Mouse (Mus musculus) forebrain, embryonic 13.5 days (tissue): ENCODE measurements around the gene Angptl8. TPM values are rescaled to one million over a fixed set of nuclear protein-coding genes. Genes with fewer than 3 reads are reported as not detected.

Source experiments
- ATAC-seq: fragments of 200-750 bp; cut with Nextera tagmentation; 2 replicates; pipeline ENCODE4 v1.8.0; 2017
- H3K27ac ChIP-seq: fragments of 300-500 bp; sonication (generic); 2 replicates; pipeline ENCODE4 v1.5.1; 2015; ENCODE audit warnings: inconsistent platforms, mild to moderate bottlenecking, moderate library complexity
- H3K27me3 ChIP-seq: fragments of 300-500 bp; sonication (generic); 2 replicates; pipeline ENCODE4 v1.6.1; 2015; ENCODE audit warnings: mild to moderate bottlenecking, inconsistent platforms
- H3K36me3 ChIP-seq: fragments of 300-500 bp; sonication (generic); 2 replicates; pipeline ENCODE4 v1.6.1; 2015; ENCODE audit warnings: mild to moderate bottlenecking, inconsistent platforms; ENCODE audit not compliant: poor library complexity, severe bottlenecking
- H3K4me1 ChIP-seq: fragments of 300-500 bp; sonication (generic); 2 replicates; pipeline ENCODE4 v1.6.1; 2015; ENCODE audit warnings: inconsistent platforms
- H3K4me2 ChIP-seq: fragments of 300-500 bp; sonication (generic); 2 replicates; pipeline ENCODE4 v1.6.1; 2015; ENCODE audit warnings: inconsistent platforms, mild to moderate bottlenecking, moderate library complexity
- H3K4me3 ChIP-seq: fragments of 300-500 bp; sonication (generic); 2 replicates; pipeline ENCODE4 v1.5.1; 2015; ENCODE audit warnings: mild to moderate bottlenecking, inconsistent platforms
- H3K9ac ChIP-seq: fragments of 300-500 bp; sonication (generic); 2 replicates; pipeline ENCODE4 v1.6.1; 2015; ENCODE audit warnings: mild to moderate bottlenecking, inconsistent platforms
- H3K9me3 ChIP-seq: fragments of 300-500 bp; sonication (generic); replicated peaks from 2 replicates; pipeline ENCODE4 v1.6.1; 2016; ENCODE audit warnings: inconsistent platforms
- WGBS: fragments of 180-500 bp; shearing (Covaris S2); methylation state at CpG from one replicate; pipeline ENCODE4 v1.1.7; 2015; 5-methylcytosine and 5-hydroxymethylcytosine counted together
- polyA plus RNA-seq: library from polyadenylated mRNA; unstranded; fragments of >200 nt; fragmentation: Nextera tagmentation; extraction: Ambion mirVana; gene quantifications from 2 replicates; pipeline ENCODE4 v1.2.1, GENCODE M21; 2015

Angptl8 gene
- polyA plus RNA-seq, 1 experiment from 2014 or later = not detected

GRCm38 (mm10) chr9:21797921-21798344 lies 37.4 kb upstream of the Angptl8 start:
- no peaks in the 10 kb centered on the region for H3K9me3 ChIP-seq
- H3K27ac ChIP-seq = peak overlapping the region; percentile 27; the same call in 1 of the 2 replicates
- peak overlapping the region; percentile 70 for H3K9ac ChIP-seq
- peaks cover 16% of the 10 kb centered on the region for H3K36me3 ChIP-seq
- under 1% methylated on average over 26 of the region's 26 CpGs for WGBS
- ATAC-seq = peak; percentile 36
- peak overlapping the region; percentile 82 for H3K4me2 ChIP-seq
- H3K27me3 ChIP-seq = no peaks in the 10 kb centered on the region
- peaks cover 18% of the 10 kb centered on the region for H3K4me1 ChIP-seq
- peak overlapping the region; percentile 61 for H3K4me3 ChIP-seq

- H3K9ac ChIP-seq = peak within 1 kb of the TSS; percentile 70
- H3K36me3 ChIP-seq = peaks cover 15% of the 10 kb centered on the region
- H3K4me3 ChIP-seq = peak within 1 kb of the TSS; percentile 61
- no peaks in the 10 kb centered on the region for H3K27me3 ChIP-seq
- H3K27ac ChIP-seq = peak within 1 kb of the TSS; percentile 27; the same call in 1 of the 2 replicates
- peaks cover 16% of the 10 kb centered on the region for H3K4me1 ChIP-seq
- WGBS = under 1% methylated on average over 50 of the region's 52 CpGs
- peak within 1 kb of the TSS; percentile 82 for H3K4me2 ChIP-seq
- H3K9me3 ChIP-seq = no peaks in the 10 kb centered on the region
- peak; percentile 84 for ATAC-seq
Measured at GRCm38 (mm10) chr9:21798345-21799009, 36.8 kb upstream of the Angptl8 start, which contains the start of gene Kank2. Gene Kank2 (minus strand): TSS chr9:21798744.

- Histone ChIP-seq H3K36me3 (0 out of 2 replicates have a peak, but pooled peaks cover 10% of the 10 kb centered on the region), H3K9ac (no peak overlapping the region), H3K27me3 (no peaks in the 10 kb centered on the region), H3K9me3 (no peaks in the 10 kb centered on the region), H3K4me3 (peak overlapping the region; percentile 61), H3K27ac (no peak overlapping the region), H3K4me1 (peaks cover 16% of the 10 kb centered on the region), H3K4me2 (peak overlapping the region; percentile 82)
- ATAC-seq = no peak
- WGBS = 56% methylated on average over 3 of the region's 3 CpGs
Measured at GRCm38 (mm10) chr9:21799010-21799350, 36.3 kb upstream of the Angptl8 start.

- Histone ChIP-seq H3K27ac (no peak overlapping the region), H3K4me3 (no peak overlapping the region), H3K4me1 (peaks cover 16% of the 10 kb centered on the region), H3K27me3 (no peaks in the 10 kb centered on the region), H3K9ac (no peak overlapping the region), H3K4me2 (no peak overlapping the region), H3K36me3 (no peaks in the 10 kb centered on the region), H3K9me3 (no peaks in the 10 kb centered on the region)
- WGBS = 78% methylated on average over 7 of the region's 7 CpGs
- no peak for ATAC-seq
Measured at GRCm38 (mm10) chr9:21801121-21801520, 34.2 kb upstream of the Angptl8 start.

- Histone ChIP-seq H3K27ac (no peak overlapping the region), H3K9me3 (no peaks in the 10 kb centered on the region), H3K4me2 (no peak overlapping the region), H3K4me3 (no peak overlapping the region), H3K36me3 (no peaks in the 10 kb centered on the region), H3K27me3 (no peaks in the 10 kb centered on the region), H3K4me1 (peaks cover 13% of the 10 kb centered on the region), H3K9ac (no peak overlapping the region)
- no peak for ATAC-seq
- WGBS = 90% methylated on average over 7 of the region's 7 CpGs
Measured at GRCm38 (mm10) chr9:21801591-21801990, 33.7 kb upstream of the Angptl8 start.

- peak; percentile 93 for ATAC-seq
- H3K4me1 ChIP-seq = no peaks in the 10 kb centered on the region
- H3K9me3 ChIP-seq = no peaks in the 10 kb centered on the region
- no peaks in the 10 kb centered on the region for H3K36me3 ChIP-seq
- 0 out of 2 replicates have a peak overlapping the region, but pooled peaks have one; percentile 9 for H3K4me2 ChIP-seq
- no peak overlapping the region for H3K27ac ChIP-seq
- no peak overlapping the region for H3K4me3 ChIP-seq
- WGBS = 40% methylated on average over 13 of the region's 13 CpGs
- H3K27me3 ChIP-seq = no peaks in the 10 kb centered on the region
- H3K9ac ChIP-seq = no peak overlapping the region
Measured at GRCm38 (mm10) chr9:21803986-21804644, 31.2 kb upstream of the Angptl8 start.

GRCm38 (mm10) chr9:21806363-21806762 lies 28.9 kb upstream of the Angptl8 start:
- H3K4me3 ChIP-seq = no peak overlapping the region
- H3K9me3 ChIP-seq = no peaks in the 10 kb centered on the region
- ATAC-seq = no peak
- H3K27ac ChIP-seq = no peak overlapping the region
- H3K9ac ChIP-seq = no peak overlapping the region
- H3K4me2 ChIP-seq = no peak overlapping the region
- H3K4me1 ChIP-seq = no peaks in the 10 kb centered on the region
- WGBS = 76% methylated on average over 3 of the region's 3 CpGs
- H3K36me3 ChIP-seq = no peaks in the 10 kb centered on the region
- no peaks in the 10 kb centered on the region for H3K27me3 ChIP-seq

- ATAC-seq = no peak
- 87% methylated on average over 11 of the region's 11 CpGs for WGBS
- Histone ChIP-seq H3K27me3 (no peaks in the 10 kb centered on the region), H3K4me3 (no peak overlapping the region), H3K9ac (no peak overlapping the region), H3K27ac (no peak overlapping the region), H3K4me2 (no peak overlapping the region), H3K36me3 (no peaks in the 10 kb centered on the region), H3K9me3 (no peaks in the 10 kb centered on the region), H3K4me1 (no peaks in the 10 kb centered on the region)
Measured at GRCm38 (mm10) chr9:21806976-21807375, 28.3 kb upstream of the Angptl8 start.

GRCm38 (mm10) chr9:21808561-21808960 lies 26.7 kb upstream of the Angptl8 start:
- Histone ChIP-seq H3K9me3 (no peaks in the 10 kb centered on the region), H3K4me2 (no peak overlapping the region), H3K27ac (no peak overlapping the region), H3K4me1 (no peaks in the 10 kb centered on the region), H3K36me3 (0 out of 2 replicates have a peak, but pooled peaks cover 4% of the 10 kb centered on the region), H3K4me3 (no peak overlapping the region), H3K27me3 (no peaks in the 10 kb centered on the region), H3K9ac (no peak overlapping the region)
- no peak for ATAC-seq
- WGBS = 62% methylated on average over 3 of the region's 3 CpGs

- H3K36me3 ChIP-seq = peaks cover 9% of the 10 kb centered on the region; the same call in 1 of the 2 replicates
- no peak overlapping the region for H3K9ac ChIP-seq
- WGBS = 95% methylated on average over 5 of the region's 5 CpGs
- H3K27me3 ChIP-seq = no peaks in the 10 kb centered on the region
- no peak for ATAC-seq
- H3K4me1 ChIP-seq = no peaks in the 10 kb centered on the region
- no peak overlapping the region for H3K27ac ChIP-seq
- H3K9me3 ChIP-seq = no peaks in the 10 kb centered on the region
- H3K4me2 ChIP-seq = no peak overlapping the region
- no peak overlapping the region for H3K4me3 ChIP-seq
Measured at GRCm38 (mm10) chr9:21811170-21811569, 24.1 kb upstream of the Angptl8 start.

- Histone ChIP-seq H3K27ac (no peak overlapping the region), H3K4me3 (no peak overlapping the region), H3K9ac (no peak overlapping the region), H3K4me1 (no peaks in the 10 kb centered on the region), H3K9me3 (no peaks in the 10 kb centered on the region), H3K27me3 (no peaks in the 10 kb centered on the region), H3K4me2 (no peak overlapping the region), H3K36me3 (peaks cover 9% of the 10 kb centered on the region; the same call in 1 of the 2 replicates)
- 75% methylated on average over 9 of the region's 9 CpGs for WGBS
- no peak for ATAC-seq
Measured at GRCm38 (mm10) chr9:21816716-21817305, 18.5 kb upstream of the Angptl8 start.

GRCm38 (mm10) chr9:21818125-21818524 lies 17.2 kb upstream of the Angptl8 start:
- no peak overlapping the region for H3K4me2 ChIP-seq
- H3K36me3 ChIP-seq = peaks cover 6% of the 10 kb centered on the region; the same call in 1 of the 2 replicates
- no peak overlapping the region for H3K27ac ChIP-seq
- no peak for ATAC-seq
- no peak overlapping the region for H3K4me3 ChIP-seq
- no peak overlapping the region for H3K9ac ChIP-seq
- 83% methylated on average over 4 of the region's 4 CpGs for WGBS
- H3K9me3 ChIP-seq = no peaks in the 10 kb centered on the region
- no peaks in the 10 kb centered on the region for H3K27me3 ChIP-seq
- H3K4me1 ChIP-seq = no peaks in the 10 kb centered on the region
